Mouse (Mus musculus) CD8-positive naive resting alpha-beta T cell, adult 57 days (primary cell): Measurements from ENCODE around the gene Rwdd2b. TPM values are rescaled to one million over a fixed set of nuclear protein-coding genes. Genes with fewer than 3 reads are reported as not detected.

Source experiments
- total RNA-seq: library from RNA; stranded (reverse); gene quantifications from one replicate; pipeline ENCODE4 v1.2.4, GENCODE M21; 2023

The Rwdd2b gene
- 8.3 TPM for total RNA-seq

GRCm38 (mm10) chr16:87440184-87440686, at the start of gene Rwdd2b:
Gene Rwdd2b (minus strand): TSS chr16:87440573.

GRCm38 (mm10) chr16:87454419-87455179, 14.2 kb upstream of the Rwdd2b start, which contains the start of gene Usp16:
Gene Usp16 (plus strand): TSS chr16:87454703.

GRCm38 (mm10) chr16:87432033-87432814, 8.1 kb downstream of the Rwdd2b start, which contains the start of gene Ltn1:
Gene Ltn1 (minus strand): TSS chr16:87432612.

Other genes with a start within 250 kb of the Rwdd2b start
- 28.9 TPM for gene N6amt1, start 86.4 kb downstream of the Rwdd2b start, total RNA-seq
- 45.7 TPM for gene Ltn1, start 8.0 kb downstream of the Rwdd2b start, total RNA-seq
- 112 TPM for gene Usp16, start 14.1 kb upstream of the Rwdd2b start, total RNA-seq
- 145 TPM for gene Cct8, start 55.3 kb upstream of the Rwdd2b start, total RNA-seq
- not detected for gene Map3k7cl, start 112.8 kb upstream of the Rwdd2b start, total RNA-seq